Mouse (Mus musculus): ENCODE measurements around the gene Celf3.

DNA sequence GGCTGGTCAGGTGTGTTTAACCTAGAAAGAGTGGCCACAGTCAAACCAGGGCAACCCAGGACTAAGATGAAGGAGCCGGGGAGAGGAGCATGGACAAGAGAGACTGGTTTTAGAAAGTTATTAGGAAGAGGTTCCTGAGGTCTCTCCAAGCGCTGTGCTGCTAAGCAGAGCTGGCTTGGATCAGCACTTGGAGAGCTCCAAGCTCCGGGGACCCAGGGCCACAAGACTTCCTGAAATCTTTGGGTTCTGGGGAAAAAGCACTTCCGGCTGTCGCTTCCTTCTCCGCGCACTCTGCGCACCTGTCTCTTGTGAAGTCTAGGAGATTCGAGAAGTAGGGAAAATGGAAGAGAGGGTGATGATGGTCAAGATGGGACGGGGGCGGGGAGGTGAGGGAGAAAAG, 1.5 kb downstream of the Celf3 start:
- TF ChIP-seq CTCF (IDR thresholded peaks at IDR 0.05; ENCODE audit: low read depth, low read length) (no peak), POLR2A (IDR thresholded peaks at IDR 0.05; ENCODE audit: borderline replicate concordance, low read depth, low read length) (no peak)

All from bone marrow macrophage, adult 2 months (primary cell).